ENCODE assay signal across 9 mouse cellular contexts in the genomic region with DNA sequence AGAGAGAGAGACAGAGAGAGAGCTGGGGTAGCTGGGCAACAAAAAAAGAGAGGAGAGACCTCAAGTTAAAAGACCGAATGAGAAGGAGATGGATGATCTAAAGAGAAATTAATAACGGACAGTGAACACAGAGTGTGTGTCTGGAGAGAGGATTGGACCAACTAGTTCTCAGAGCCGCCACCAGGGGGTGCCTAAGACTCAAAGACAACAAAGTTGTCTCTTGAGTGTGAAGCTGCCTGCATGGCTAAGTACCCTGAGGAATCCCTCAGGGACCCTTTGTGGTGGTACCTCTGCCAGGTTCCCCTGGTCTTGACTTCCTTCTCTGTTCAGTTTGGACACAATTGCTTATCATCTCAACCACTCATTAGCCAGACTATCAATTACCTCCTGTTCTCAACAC.
DNase-seq lines count a peak whose midpoint lies in the region; ATAC-seq and TF ChIP-seq lines count a peak whose summit lies in the region.
"Had no signal": no experiment of that assay in that cellular context is flagged by ENCODE, and none has a peak within 500 bp of the region (broad histone marks: within the 10 kb centered on the region; RNA-seq: fewer than 3 reads in every experiment).

No protein-coding gene starts in this region.

- no peaks in the 10 kb centered on the region for H3K36me3 ChIP-seq in kidney, embryonic 15.5 days
- no peaks in the 10 kb centered on the region for H3K36me3 ChIP-seq in CH12.LX (replicated peaks in 1 of 2; ENCODE audit: control insufficient read depth in 1 of 2, insufficient read depth in 1 of 2, low read length in 1 of 2)
- H3K36me3 ChIP-seq in heart, postnatal 0 days (replicated peaks; ENCODE audit: control insufficient read depth, insufficient read depth, low read length), result no peaks in the 10 kb centered on the region
- no peaks in the 10 kb centered on the region for H3K36me3 ChIP-seq in neural tube, embryonic 15.5 days
- H3K36me3 ChIP-seq: embryonic facial prominence, embryonic 15.5 days had no signal

- no peak overlapping the region for H3K27ac ChIP-seq in kidney, embryonic 15.5 days
- H3K27ac ChIP-seq in CH12.LX (ENCODE audit: insufficient read depth, low read depth), result no peak overlapping the region
- no peak overlapping the region for H3K27ac ChIP-seq in heart, postnatal 0 days (ENCODE audit: low read depth)
- no peak overlapping the region for H3K27ac ChIP-seq in neural tube, embryonic 15.5 days (replicated peaks)
- H3K27ac ChIP-seq: embryonic facial prominence, embryonic 15.5 days had no signal

- TF ChIP-seq RAD21 in CH12.LX (IDR thresholded peaks at IDR 0.05; ENCODE audit: low read depth, low read length), result peak; percentile 87

- H3K9ac ChIP-seq in kidney, embryonic 15.5 days, result no peak overlapping the region
- no peak overlapping the region for H3K9ac ChIP-seq in CH12.LX (ENCODE audit: insufficient read depth, low read depth)
- H3K9ac ChIP-seq in heart, postnatal 0 days (replicated peaks; ENCODE audit: low read depth, low read length), result no peak overlapping the region
- no peak overlapping the region for H3K9ac ChIP-seq in neural tube, embryonic 15.5 days (replicated peaks)
- H3K9ac ChIP-seq: embryonic facial prominence, embryonic 15.5 days had no signal

- H3K4me2 ChIP-seq in kidney, embryonic 15.5 days, result no peak overlapping the region
- peak overlapping the region; percentile 49; the same call in 1 of the 2 replicates for H3K4me2 ChIP-seq in CH12.LX (ENCODE audit: insufficient read depth, low read depth, poor library complexity, severe bottlenecking)
- H3K4me2 ChIP-seq in heart, postnatal 0 days (ENCODE audit: low read depth, low read length), result no peak overlapping the region
- H3K4me2 ChIP-seq in neural tube, embryonic 15.5 days, result no peak overlapping the region
- H3K4me2 ChIP-seq: embryonic facial prominence, embryonic 15.5 days had no signal

- dilution Hi-C loops in CH12.LX (cut with MboI; ENCODE audit: extremely low pct_ligation_motif_present, extremely low pct_unique_long_range_greater_than_20kb, low sequenced_read_pairs), result no loop called here

- no peak for TF ChIP-seq POLR2A in CH12.LX (IDR thresholded peaks at IDR 0.05; ENCODE audit: low read depth, low read length)

- H3K4me1 ChIP-seq in kidney, embryonic 15.5 days, result peaks cover 40% of the 10 kb centered on the region
- peaks cover 0 to 5% of the 10 kb centered on the region in 2 experiments; a peak in 2 of 4 replicates for H3K4me1 ChIP-seq in CH12.LX (ENCODE audit: control insufficient read depth in 1 of 2, insufficient read depth in 2 of 2)
- H3K4me1 ChIP-seq in heart, postnatal 0 days (ENCODE audit: control insufficient read depth, insufficient read depth), result peaks cover 12% of the 10 kb centered on the region; the same call in 1 of the 2 replicates
- peaks cover 32% of the 10 kb centered on the region for H3K4me1 ChIP-seq in neural tube, embryonic 15.5 days

- 44% methylated on average over 3 of the region's 3 CpGs for WGBS in kidney, embryonic 15.5 days
- WGBS in heart, postnatal 0 days, result 20% methylated on average over 3 of the region's 3 CpGs
- WGBS in neural tube, embryonic 15.5 days, result 33% methylated on average over 3 of the region's 3 CpGs

- H3K4me3 ChIP-seq in kidney, embryonic 15.5 days (replicated peaks), result no peak overlapping the region
- no peak overlapping the region for H3K4me3 ChIP-seq in CH12.LX (replicated peaks in 1 of 3; ENCODE audit: low read depth in 2 of 3, low read length in 2 of 3, poor library complexity in 1 of 3)
- no peak overlapping the region for H3K4me3 ChIP-seq in heart, postnatal 0 days (ENCODE audit: low read depth, low read length)
- H3K4me3 ChIP-seq in neural tube, embryonic 15.5 days (replicated peaks), result no peak overlapping the region
- H3K4me3 ChIP-seq: embryonic facial prominence, embryonic 15.5 days had no signal

- TF ChIP-seq EP300 in CH12.LX (IDR thresholded peaks at IDR 0.05; ENCODE audit: low read length), result no peak
- TF ChIP-seq EP300 in heart, postnatal 0 days (IDR thresholded peaks at IDR 0.05; ENCODE audit: low read depth), result no peak

- no peaks in the 10 kb centered on the region for H3K9me3 ChIP-seq in kidney, embryonic 15.5 days (replicated peaks)
- H3K9me3 ChIP-seq in CH12.LX (replicated peaks; ENCODE audit: low read length), result no peaks in the 10 kb centered on the region
- H3K9me3 ChIP-seq in heart, postnatal 0 days (replicated peaks; ENCODE audit: control insufficient read depth, low read length), result no peaks in the 10 kb centered on the region
- H3K9me3 ChIP-seq in neural tube, embryonic 15.5 days (replicated peaks), result no peaks in the 10 kb centered on the region
- H3K9me3 ChIP-seq: embryonic facial prominence, embryonic 15.5 days had no signal

- DNase-seq in kidney, adult 11 months, result peak; percentile 23
- DNase-seq in CH12.LX (ENCODE audit: extremely low read depth), result peak; percentile 83
- DNase-seq in adrenal gland, adult 18-20 months (ENCODE audit: low spot score in 2 of 2), result peak; percentile 73 to 78
- DNase-seq in heart, postnatal 0 days (ENCODE audit: low spot score), result no peak
- peak; percentile 65 for DNase-seq in lung, postnatal 25 days (ENCODE audit: low spot score)
- DNase-seq in thymus, postnatal 10 days (ENCODE audit: low spot score in 2 of 2), result peak; percentile 67 to 85

- no peaks in the 10 kb centered on the region for H3K79me2 ChIP-seq in CH12.LX (replicated peaks; ENCODE audit: control insufficient read depth, extremely low read depth, insufficient read depth, poor library complexity, severe bottlenecking)

- no peak for ATAC-seq in kidney, embryonic 15.5 days (replicated peaks; ENCODE audit: low FRiP score)
- no peak for ATAC-seq in heart, postnatal 0 days (ENCODE audit: insufficient read depth, low read depth)
- ATAC-seq in neural tube, embryonic 15.5 days (ENCODE audit: low FRiP score), result no peak

- H3K27me3 ChIP-seq in kidney, embryonic 15.5 days, result no peaks in the 10 kb centered on the region
- no peaks in the 10 kb centered on the region for H3K27me3 ChIP-seq in CH12.LX (replicated peaks)
- no peaks in the 10 kb centered on the region for H3K27me3 ChIP-seq in heart, postnatal 0 days (ENCODE audit: control insufficient read depth, insufficient read depth, low read length)
- H3K27me3 ChIP-seq in neural tube, embryonic 15.5 days (replicated peaks), result no peaks in the 10 kb centered on the region
- H3K27me3 ChIP-seq: embryonic facial prominence, embryonic 15.5 days had no signal

- in situ Hi-C loops in CH12.LX (cut with MboI; ENCODE audit: low pct_ligation_motif_present, low pct_unique_long_range_greater_than_20kb, low sequenced_read_pairs), result loop anchor here (10.0 kb wide), 1 partner anchor 48 kb away; no protein-coding TSS in a partner anchor

- TF ChIP-seq CTCF in CH12.LX (conservative IDR thresholded peaks at IDR 0.05 in 1 of 2, IDR thresholded peaks at IDR 0.05 in 1 of 2; ENCODE audit: low read depth in 2 of 2, low read length in 2 of 2), result peak; percentile 75 to 91
- peak; percentile 66 for TF ChIP-seq CTCF in heart, postnatal 0 days (IDR thresholded peaks at IDR 0.05; ENCODE audit: low read depth)

TF ChIP-seq in CH12.LX, 34 proteins besides CTCF, POLR2A, EP300 and RAD21:
- TF ChIP-seq ZC3H11A (IDR thresholded peaks at IDR 0.05; ENCODE audit: low read depth, low read length) (peak; percentile 65), MAZ (IDR thresholded peaks at IDR 0.05; ENCODE audit: low read depth, low read length) (no peak), IRF4 (IDR thresholded peaks at IDR 0.05; ENCODE audit: low read depth, low read length) (0 out of 2 replicates have a peak, but pooled peaks have one; percentile 21), SMC3 (IDR thresholded peaks at IDR 0.05; ENCODE audit: low read depth, low read length) (peak; percentile 96), MAX (IDR thresholded peaks at IDR 0.05; ENCODE audit: low read length) (no peak)
TF ChIP-seq in CH12.LX: peak in this region for 3.
